Mouse (Mus musculus): ENCODE results near the gene Vac14. TPM values are rescaled to one million over a fixed set of nuclear protein-coding genes. Genes with fewer than 3 reads are reported as not detected.

The Vac14 gene
- polyA plus RNA-seq, 1 experiment from 2014 or later = 25.2 TPM

- ATAC-seq (ENCODE audit: insufficient read depth) = peak; percentile 82
- no peaks in the 10 kb centered on the region for H3K9me3 ChIP-seq (ENCODE audit: low read depth, low read length)
- peak within 1 kb of the TSS; percentile 89 for H3K9ac ChIP-seq
- H3K4me3 ChIP-seq (ENCODE audit: low read depth, low read length) = peak within 1 kb of the TSS; percentile 67
- H3K36me3 ChIP-seq (ENCODE audit: insufficient read depth) = peaks cover 27% of the 10 kb centered on the region
- no peaks in the 10 kb centered on the region for H3K27me3 ChIP-seq (ENCODE audit: insufficient read depth, low read length)
- TF ChIP-seq CTCF (IDR thresholded peaks at IDR 0.05; ENCODE audit: low read depth) = no peak
- 3% methylated on average over 74 of the region's 75 CpGs for WGBS
- DNase-seq = peak; percentile 96
- peak within 1 kb of the TSS; percentile 93 for H3K4me2 ChIP-seq
- peak within 1 kb of the TSS; percentile 97 for H3K27ac ChIP-seq (ENCODE audit: low read depth)
- peaks cover 68% of the 10 kb centered on the region for H3K4me1 ChIP-seq (ENCODE audit: insufficient read depth)
Measured at GRCm38 (mm10) chr8:110720685-110721598, 102.6 kb downstream of the Vac14 start, which contains the start of gene Mtss1l. TSS of gene Mtss1l (plus strand) at chr8:110721476.

GRCm38 (mm10) chr8:110721606-110722413, 103.4 kb downstream of the Vac14 start:
- Histone ChIP-seq H3K4me3 (ENCODE audit: low read depth, low read length) (peak overlapping the region; percentile 67), H3K9ac (peak overlapping the region; percentile 89), H3K4me1 (ENCODE audit: insufficient read depth) (peaks cover 61% of the 10 kb centered on the region), H3K4me2 (peak overlapping the region; percentile 93), H3K36me3 (ENCODE audit: insufficient read depth) (peaks cover 31% of the 10 kb centered on the region), H3K27ac (ENCODE audit: low read depth) (peak overlapping the region; percentile 97), H3K27me3 (ENCODE audit: insufficient read depth, low read length) (no peaks in the 10 kb centered on the region), H3K9me3 (ENCODE audit: low read depth, low read length) (no peaks in the 10 kb centered on the region)
- DNase-seq (peak; percentile 43), ATAC-seq (ENCODE audit: insufficient read depth) (peak; percentile 43)
- WGBS = under 1% methylated on average over 48 of the region's 59 CpGs
- TF ChIP-seq CTCF (IDR thresholded peaks at IDR 0.05; ENCODE audit: low read depth) = no peak

DNA sequence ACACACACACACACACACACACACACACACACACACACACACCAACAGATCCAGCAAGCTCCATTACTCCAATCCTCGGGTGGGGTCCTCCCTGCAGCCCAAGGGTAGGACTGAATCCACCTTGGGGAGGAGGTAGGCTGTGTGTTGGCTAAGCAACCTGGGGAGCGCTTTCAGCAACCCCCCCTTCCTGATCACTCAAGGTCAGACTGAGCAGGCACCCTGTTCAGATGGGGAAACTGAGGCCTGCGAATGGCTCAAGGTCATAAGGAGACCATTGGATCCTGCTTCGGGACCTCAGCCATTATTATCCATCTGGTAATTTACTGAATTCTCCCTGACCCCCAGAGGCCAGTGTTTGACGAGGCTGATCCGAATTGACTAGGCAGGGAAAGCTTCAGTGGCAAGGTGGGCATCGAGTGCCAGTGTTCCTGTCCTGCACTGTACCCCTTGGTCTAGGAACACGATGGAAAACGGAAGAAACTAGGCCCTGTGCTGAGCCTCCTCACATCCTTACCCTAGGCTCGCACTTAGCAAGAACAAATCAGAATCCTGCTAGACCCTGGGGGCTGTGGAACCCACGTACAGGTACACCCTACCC, 104.1 kb downstream of the Vac14 start:
- Histone ChIP-seq H3K36me3 (ENCODE audit: insufficient read depth) (peaks cover 38% of the 10 kb centered on the region), H3K4me1 (ENCODE audit: insufficient read depth) (peaks cover 56% of the 10 kb centered on the region), H3K9ac (peak overlapping the region; percentile 89), H3K4me3 (ENCODE audit: low read depth, low read length) (peak overlapping the region; percentile 67), H3K4me2 (peak overlapping the region; percentile 93), H3K27me3 (ENCODE audit: insufficient read depth, low read length) (no peaks in the 10 kb centered on the region), H3K27ac (ENCODE audit: low read depth) (peak overlapping the region; percentile 24; the same call in 1 of the 2 replicates), H3K9me3 (ENCODE audit: low read depth, low read length) (no peaks in the 10 kb centered on the region)
- DNase-seq = no peak
- ATAC-seq (ENCODE audit: insufficient read depth) = no peak
- WGBS = 35% methylated on average over 11 of the region's 11 CpGs
- TF ChIP-seq CTCF (IDR thresholded peaks at IDR 0.05; ENCODE audit: low read depth) = no peak

- DNase-seq = no peak
- Histone ChIP-seq H3K27me3 (ENCODE audit: insufficient read depth, low read length) (no peaks in the 10 kb centered on the region), H3K4me2 (peak overlapping the region; percentile 93), H3K4me3 (ENCODE audit: low read depth, low read length) (peak overlapping the region; percentile 67), H3K9ac (peak overlapping the region; percentile 4; the same call in 1 of the 2 replicates), H3K36me3 (ENCODE audit: insufficient read depth) (peaks cover 58% of the 10 kb centered on the region), H3K4me1 (ENCODE audit: insufficient read depth) (peaks cover 37% of the 10 kb centered on the region), H3K27ac (ENCODE audit: low read depth) (peak overlapping the region; percentile 44), H3K9me3 (ENCODE audit: low read depth, low read length) (no peaks in the 10 kb centered on the region)
- ATAC-seq (ENCODE audit: insufficient read depth) = no peak
- TF ChIP-seq CTCF (IDR thresholded peaks at IDR 0.05; ENCODE audit: low read depth) = 0 out of 2 replicates have a peak, but pooled peaks have one; percentile 5
- 62% methylated on average over 3 of the region's 3 CpGs for WGBS
Measured at GRCm38 (mm10) chr8:110724493-110724892, 106.1 kb downstream of the Vac14 start.

GRCm38 (mm10) chr8:110725084-110725838, 106.9 kb downstream of the Vac14 start:
- H3K36me3 ChIP-seq (ENCODE audit: insufficient read depth) = peaks cover 66% of the 10 kb centered on the region
- no peaks in the 10 kb centered on the region for H3K27me3 ChIP-seq (ENCODE audit: insufficient read depth, low read length)
- H3K4me2 ChIP-seq = peak overlapping the region; percentile 93
- peak overlapping the region; percentile 4; the same call in 1 of the 2 replicates for H3K9ac ChIP-seq
- peak; percentile 28; the same call in 1 of the 2 replicates for TF ChIP-seq CTCF (IDR thresholded peaks at IDR 0.05; ENCODE audit: low read depth)
- H3K4me1 ChIP-seq (ENCODE audit: insufficient read depth) = peaks cover 29% of the 10 kb centered on the region
- DNase-seq = peak; percentile 58
- no peak for ATAC-seq (ENCODE audit: insufficient read depth)
- peak overlapping the region; percentile 67; the same call in 1 of the 2 replicates for H3K4me3 ChIP-seq (ENCODE audit: low read depth, low read length)
- H3K27ac ChIP-seq (ENCODE audit: low read depth) = peak overlapping the region; percentile 44
- WGBS = 30% methylated on average over 7 of the region's 7 CpGs
- no peaks in the 10 kb centered on the region for H3K9me3 ChIP-seq (ENCODE audit: low read depth, low read length)

DNA sequence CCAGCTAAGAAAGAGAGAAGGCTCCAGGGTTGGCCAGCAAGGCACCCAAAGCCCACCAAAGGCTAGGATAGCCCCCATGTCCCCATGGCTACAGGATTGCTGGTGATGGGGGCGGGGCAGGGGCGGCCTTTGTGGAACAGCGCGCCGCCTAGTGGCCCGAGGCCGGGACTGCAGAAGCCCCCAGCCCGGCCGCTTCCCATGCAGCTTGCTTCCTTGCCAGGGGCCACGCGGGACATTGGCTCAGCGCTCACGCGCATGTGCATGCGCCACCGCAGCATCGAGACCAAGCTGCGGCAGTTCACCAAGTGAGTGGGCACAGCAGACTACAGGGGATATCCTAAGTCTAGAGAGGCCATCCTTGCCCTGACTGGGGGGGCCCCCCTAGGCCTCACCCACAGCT, 108.5 kb downstream of the Vac14 start:
- no peak overlapping the region for H3K4me3 ChIP-seq (ENCODE audit: low read depth, low read length)
- WGBS = 11% methylated on average over 18 of the region's 18 CpGs
- peak; percentile 13; the same call in 1 of the 2 replicates for ATAC-seq (ENCODE audit: insufficient read depth)
- H3K9ac ChIP-seq = no peak overlapping the region
- no peak overlapping the region for H3K27ac ChIP-seq (ENCODE audit: low read depth)
- DNase-seq = peak; percentile 75
- no peak overlapping the region for H3K4me2 ChIP-seq
- peaks cover 22% of the 10 kb centered on the region for H3K4me1 ChIP-seq (ENCODE audit: insufficient read depth)
- no peaks in the 10 kb centered on the region for H3K27me3 ChIP-seq (ENCODE audit: insufficient read depth, low read length)
- H3K9me3 ChIP-seq (ENCODE audit: low read depth, low read length) = no peaks in the 10 kb centered on the region
- H3K36me3 ChIP-seq (ENCODE audit: insufficient read depth) = peaks cover 82% of the 10 kb centered on the region
- peak; percentile 90 for TF ChIP-seq CTCF (IDR thresholded peaks at IDR 0.05; ENCODE audit: low read depth)
